Mouse (Mus musculus): ENCODE measurements around the gene Slc1a1. TPM values are rescaled to one million over a fixed set of nuclear protein-coding genes. Genes with fewer than 3 reads are reported as not detected.

Slc1a1 gene
- 0.41 and 0.62 TPM in 2 replicates for polyA plus RNA-seq (2014; fragmentation: Nextera tagmentation; extraction: Ambion mirVana)

- Histone ChIP-seq H3K27ac (ENCODE audit: low read depth) (no peak within 1 kb of the TSS), H3K4me3 (ENCODE audit: low read depth, low read length) (peak within 1 kb of the TSS; percentile 51), H3K4me1 (replicated peaks; ENCODE audit: control insufficient read depth, insufficient read depth, low read length) (no peaks in the 10 kb centered on the region; the same call in none of the 2 replicates), H3K4me2 (ENCODE audit: low read length) (peak within 1 kb of the TSS; percentile 97), H3K27me3 (replicated peaks; ENCODE audit: control insufficient read depth, insufficient read depth, low read length) (peaks cover 27% of the 10 kb centered on the region), H3K36me3 (ENCODE audit: control insufficient read depth, insufficient read depth, low read length) (no peaks in the 10 kb centered on the region), H3K9me3 (ENCODE audit: control insufficient read depth, low read length) (no peaks in the 10 kb centered on the region), H3K9ac (ENCODE audit: low read length) (peak within 1 kb of the TSS; percentile 27)
- ATAC-seq (replicated peaks; ENCODE audit: low FRiP score, low TSS enrichment, low read depth) = peak; percentile 68
- peak; percentile 73 for DNase-seq (ENCODE audit: low spot score)
- WGBS = under 1% methylated on average over 68 of the region's 68 CpGs
These were observed at the start of gene Slc1a1 for GRCm38 (mm10) chr19:28834798-28835499. Gene Slc1a1, plus strand, starts transcription at chr19:28835049.

- ATAC-seq (replicated peaks; ENCODE audit: low FRiP score, low TSS enrichment, low read depth) = no peak
- 57% methylated on average over 1 of the region's 1 CpGs for WGBS
These were observed 44.7 kb upstream of the Slc1a1 start for GRCm38 (mm10) chr19:28790196-28790595.

GRCm38 (mm10) chr19:28793307-28793706 is 41.5 kb upstream of the Slc1a1 start:
- Histone ChIP-seq H3K9me3 (ENCODE audit: control insufficient read depth, low read length) (no peaks in the 10 kb centered on the region), H3K27ac (ENCODE audit: low read depth) (no peak overlapping the region), H3K4me1 (replicated peaks; ENCODE audit: control insufficient read depth, insufficient read depth, low read length) (no peaks in the 10 kb centered on the region), H3K27me3 (replicated peaks; ENCODE audit: control insufficient read depth, insufficient read depth, low read length) (no peaks in the 10 kb centered on the region), H3K4me2 (ENCODE audit: low read length) (no peak overlapping the region), H3K9ac (ENCODE audit: low read length) (no peak overlapping the region), H3K36me3 (ENCODE audit: control insufficient read depth, insufficient read depth, low read length) (no peaks in the 10 kb centered on the region), H3K4me3 (ENCODE audit: low read depth, low read length) (no peak overlapping the region)
- DNase-seq (ENCODE audit: low spot score) = no peak
- ATAC-seq (replicated peaks; ENCODE audit: low FRiP score, low TSS enrichment, low read depth) = no peak
- 65% methylated on average over 2 of the region's 2 CpGs for WGBS

More at GRCm38 (mm10) chr19:28790196-28790595, 44.7 kb upstream of the Slc1a1 start:
- no peak overlapping the region for H3K9ac ChIP-seq (ENCODE audit: low read length)
- no peak for DNase-seq (ENCODE audit: low spot score)
- H3K27me3 ChIP-seq (replicated peaks; ENCODE audit: control insufficient read depth, insufficient read depth, low read length) = no peaks in the 10 kb centered on the region
- H3K4me2 ChIP-seq (ENCODE audit: low read length) = no peak overlapping the region
- H3K27ac ChIP-seq (ENCODE audit: low read depth) = no peak overlapping the region
- H3K9me3 ChIP-seq (ENCODE audit: control insufficient read depth, low read length) = no peaks in the 10 kb centered on the region
- no peaks in the 10 kb centered on the region for H3K36me3 ChIP-seq (ENCODE audit: control insufficient read depth, insufficient read depth, low read length)
- H3K4me3 ChIP-seq (ENCODE audit: low read depth, low read length) = no peak overlapping the region
- H3K4me1 ChIP-seq (replicated peaks; ENCODE audit: control insufficient read depth, insufficient read depth, low read length) = no peaks in the 10 kb centered on the region

- H3K9me3 ChIP-seq (ENCODE audit: control insufficient read depth, low read length) = no peaks in the 10 kb centered on the region
- H3K27me3 ChIP-seq (replicated peaks; ENCODE audit: control insufficient read depth, insufficient read depth, low read length) = no peaks in the 10 kb centered on the region
- 57% methylated on average over 5 of the region's 5 CpGs for WGBS
- H3K4me1 ChIP-seq (replicated peaks; ENCODE audit: control insufficient read depth, insufficient read depth, low read length) = no peaks in the 10 kb centered on the region
- no peak overlapping the region for H3K4me2 ChIP-seq (ENCODE audit: low read length)
- H3K4me3 ChIP-seq (ENCODE audit: low read depth, low read length) = no peak overlapping the region
- ATAC-seq (replicated peaks; ENCODE audit: low FRiP score, low TSS enrichment, low read depth) (no peak), DNase-seq (ENCODE audit: low spot score) (no peak)
- H3K27ac ChIP-seq (ENCODE audit: low read depth) = no peak overlapping the region
- no peak overlapping the region for H3K9ac ChIP-seq (ENCODE audit: low read length)
- H3K36me3 ChIP-seq (ENCODE audit: control insufficient read depth, insufficient read depth, low read length) = no peaks in the 10 kb centered on the region
These were observed 38.6 kb upstream of the Slc1a1 start for GRCm38 (mm10) chr19:28796146-28796848.

- WGBS = 83% methylated on average over 1 of the region's 1 CpGs
- H3K4me1 ChIP-seq (replicated peaks; ENCODE audit: control insufficient read depth, insufficient read depth, low read length) = no peaks in the 10 kb centered on the region
- H3K27me3 ChIP-seq (replicated peaks; ENCODE audit: control insufficient read depth, insufficient read depth, low read length) = no peaks in the 10 kb centered on the region
- H3K27ac ChIP-seq (ENCODE audit: low read depth) = no peak overlapping the region
- ATAC-seq (replicated peaks; ENCODE audit: low FRiP score, low TSS enrichment, low read depth) (no peak), DNase-seq (ENCODE audit: low spot score) (no peak)
- H3K9ac ChIP-seq (ENCODE audit: low read length) = no peak overlapping the region
- H3K4me2 ChIP-seq (ENCODE audit: low read length) = no peak overlapping the region
- no peaks in the 10 kb centered on the region for H3K36me3 ChIP-seq (ENCODE audit: control insufficient read depth, insufficient read depth, low read length)
- no peak overlapping the region for H3K4me3 ChIP-seq (ENCODE audit: low read depth, low read length)
- no peaks in the 10 kb centered on the region for H3K9me3 ChIP-seq (ENCODE audit: control insufficient read depth, low read length)
These were observed 37.9 kb upstream of the Slc1a1 start for GRCm38 (mm10) chr19:28796966-28797365.

- DNase-seq (ENCODE audit: low spot score) = no peak
- Histone ChIP-seq H3K27ac (ENCODE audit: low read depth) (no peak overlapping the region), H3K4me3 (ENCODE audit: low read depth, low read length) (no peak overlapping the region), H3K27me3 (replicated peaks; ENCODE audit: control insufficient read depth, insufficient read depth, low read length) (no peaks in the 10 kb centered on the region), H3K4me2 (ENCODE audit: low read length) (no peak overlapping the region), H3K4me1 (replicated peaks; ENCODE audit: control insufficient read depth, insufficient read depth, low read length) (no peaks in the 10 kb centered on the region), H3K9ac (ENCODE audit: low read length) (no peak overlapping the region), H3K9me3 (ENCODE audit: control insufficient read depth, low read length) (no peaks in the 10 kb centered on the region), H3K36me3 (ENCODE audit: control insufficient read depth, insufficient read depth, low read length) (no peaks in the 10 kb centered on the region)
- WGBS = 85% methylated on average over 6 of the region's 6 CpGs
- ATAC-seq (replicated peaks; ENCODE audit: low FRiP score, low TSS enrichment, low read depth) = no peak
These were observed 37.2 kb upstream of the Slc1a1 start for GRCm38 (mm10) chr19:28797611-28798010.

- 53% methylated on average over 6 of the region's 6 CpGs for WGBS
- no peaks in the 10 kb centered on the region for H3K27me3 ChIP-seq (replicated peaks; ENCODE audit: control insufficient read depth, insufficient read depth, low read length)
These were observed 34.4 kb upstream of the Slc1a1 start for GRCm38 (mm10) chr19:28800448-28800847.

GRCm38 (mm10) chr19:28806276-28806675 is 28.6 kb upstream of the Slc1a1 start:
- Histone ChIP-seq H3K4me3 (ENCODE audit: low read depth, low read length) (no peak overlapping the region), H3K9ac (ENCODE audit: low read length) (no peak overlapping the region), H3K4me2 (ENCODE audit: low read length) (no peak overlapping the region), H3K4me1 (replicated peaks; ENCODE audit: control insufficient read depth, insufficient read depth, low read length) (no peaks in the 10 kb centered on the region), H3K27ac (ENCODE audit: low read depth) (no peak overlapping the region), H3K9me3 (ENCODE audit: control insufficient read depth, low read length) (no peaks in the 10 kb centered on the region), H3K36me3 (ENCODE audit: control insufficient read depth, insufficient read depth, low read length) (no peaks in the 10 kb centered on the region), H3K27me3 (replicated peaks; ENCODE audit: control insufficient read depth, insufficient read depth, low read length) (no peaks in the 10 kb centered on the region)
- no peak for ATAC-seq (replicated peaks; ENCODE audit: low FRiP score, low TSS enrichment, low read depth)
- WGBS = 91% methylated on average over 6 of the region's 6 CpGs
- DNase-seq (ENCODE audit: low spot score) = no peak

More at GRCm38 (mm10) chr19:28800448-28800847, 34.4 kb upstream of the Slc1a1 start:
- DNase-seq (ENCODE audit: low spot score) (no peak), ATAC-seq (replicated peaks; ENCODE audit: low FRiP score, low TSS enrichment, low read depth) (no peak)
- H3K9me3 ChIP-seq (ENCODE audit: control insufficient read depth, low read length) = no peaks in the 10 kb centered on the region
- no peaks in the 10 kb centered on the region for H3K36me3 ChIP-seq (ENCODE audit: control insufficient read depth, insufficient read depth, low read length)
- H3K4me2 ChIP-seq (ENCODE audit: low read length) = no peak overlapping the region
- H3K27ac ChIP-seq (ENCODE audit: low read depth) = no peak overlapping the region
- no peaks in the 10 kb centered on the region for H3K4me1 ChIP-seq (replicated peaks; ENCODE audit: control insufficient read depth, insufficient read depth, low read length)
- no peak overlapping the region for H3K4me3 ChIP-seq (ENCODE audit: low read depth, low read length)
- H3K9ac ChIP-seq (ENCODE audit: low read length) = no peak overlapping the region

Data from intestine, embryonic 14.5 days (tissue).